Mouse (Mus musculus): ENCODE data around the gene Wdr48. TPM values are rescaled to one million over a fixed set of nuclear protein-coding genes. Genes with fewer than 3 reads are reported as not detected.

Gene Wdr48
- 10 to 100 TPM; 71.9 to 79.6 (median 78.1) TPM for total RNA-seq (2022)

- DNase-seq (ENCODE audit: low spot score in 2 of 2): peak; percentile 90 to 97
These were observed at the start of gene Wdr48 for GRCm38 (mm10) chr9:119894339-119895009. TSS of gene Wdr48 (plus strand) at chr9:119894878.

- DNase-seq (ENCODE audit: low spot score in 2 of 2): no peak
These were observed 47.5 kb upstream of the Wdr48 start for GRCm38 (mm10) chr9:119847187-119847586.

GRCm38 (mm10) chr9:119848671-119849070, 46.0 kb upstream of the Wdr48 start:
- DNase-seq (ENCODE audit: low spot score in 2 of 2): no peak

- DNase-seq (ENCODE audit: low spot score in 2 of 2): no peak
These were observed 45.5 kb upstream of the Wdr48 start for GRCm38 (mm10) chr9:119849214-119849613.

- DNase-seq (ENCODE audit: low spot score in 2 of 2): no peak
These were observed 42.2 kb upstream of the Wdr48 start for GRCm38 (mm10) chr9:119852347-119853030.

GRCm38 (mm10) chr9:119853071-119853846, 41.4 kb upstream of the Wdr48 start:
- DNase-seq (ENCODE audit: low spot score in 2 of 2): no peak

GRCm38 (mm10) chr9:119854170-119854569, 40.5 kb upstream of the Wdr48 start:
- DNase-seq (ENCODE audit: low spot score in 2 of 2): no peak

GRCm38 (mm10) chr9:119887144-119887901, 7.4 kb upstream of the Wdr48 start:
- peak in 1 of 2 experiments; percentile 8 for DNase-seq (ENCODE audit: low spot score in 2 of 2)

GRCm38 (mm10) chr9:119888843-119889246, 5.8 kb upstream of the Wdr48 start:
- peak in 1 of 2 experiments; percentile 3 for DNase-seq (ENCODE audit: low spot score in 2 of 2)

- peak in 1 of 2 experiments; percentile 3 for DNase-seq (ENCODE audit: low spot score in 2 of 2)
These were observed 5.2 kb upstream of the Wdr48 start for GRCm38 (mm10) chr9:119889446-119889845.

- peak in 1 of 2 experiments; percentile 7 for DNase-seq (ENCODE audit: low spot score in 2 of 2)
These were observed 4.0 kb upstream of the Wdr48 start for GRCm38 (mm10) chr9:119890692-119891091.

GRCm38 (mm10) chr9:119893881-119894280, 797 bp upstream of the Wdr48 start:
- DNase-seq (ENCODE audit: low spot score in 2 of 2): no peak

GRCm38 (mm10) chr9:119895040-119895721, 503 bp downstream of the Wdr48 start:
- no peak for DNase-seq (ENCODE audit: low spot score in 2 of 2)

- DNase-seq (ENCODE audit: low spot score in 2 of 2): no peak
These were observed 4.8 kb downstream of the Wdr48 start for GRCm38 (mm10) chr9:119899446-119899845.

GRCm38 (mm10) chr9:119902410-119903151, 7.9 kb downstream of the Wdr48 start:
- no peak for DNase-seq (ENCODE audit: low spot score in 2 of 2)

- no peak for DNase-seq (ENCODE audit: low spot score in 2 of 2)
These were observed 14.0 kb downstream of the Wdr48 start for GRCm38 (mm10) chr9:119908708-119909107.

- DNase-seq (ENCODE audit: low spot score in 2 of 2): peak in 1 of 2 experiments; percentile 56
These were observed 15.3 kb downstream of the Wdr48 start for GRCm38 (mm10) chr9:119909931-119910330.

- no peak for DNase-seq (ENCODE audit: low spot score in 2 of 2)
These were observed 18.6 kb downstream of the Wdr48 start for GRCm38 (mm10) chr9:119913087-119913838.

- no peak for DNase-seq (ENCODE audit: low spot score in 2 of 2)
These were observed 25.2 kb downstream of the Wdr48 start for GRCm38 (mm10) chr9:119919858-119920257.

Measured in left cerebral cortex, adult 8-10 months (tissue).